Mouse (Mus musculus) skeletal muscle tissue, postnatal 0 days (tissue): ENCODE measurements around the gene Zbtb21. TPM values are rescaled to one million over a fixed set of nuclear protein-coding genes. Genes with fewer than 3 reads are reported as not detected.

Experiments
- polyA plus RNA-seq: library from polyadenylated mRNA; unstranded; fragments of >200 nt; fragmentation: Nextera tagmentation; extraction: Ambion mirVana; gene quantifications from 2 replicates; pipeline ENCODE4 v1.2.1, GENCODE M21; 2015

Zbtb21 gene
- 4.6 and 5.4 TPM in 2 replicates for polyA plus RNA-seq

DNA sequence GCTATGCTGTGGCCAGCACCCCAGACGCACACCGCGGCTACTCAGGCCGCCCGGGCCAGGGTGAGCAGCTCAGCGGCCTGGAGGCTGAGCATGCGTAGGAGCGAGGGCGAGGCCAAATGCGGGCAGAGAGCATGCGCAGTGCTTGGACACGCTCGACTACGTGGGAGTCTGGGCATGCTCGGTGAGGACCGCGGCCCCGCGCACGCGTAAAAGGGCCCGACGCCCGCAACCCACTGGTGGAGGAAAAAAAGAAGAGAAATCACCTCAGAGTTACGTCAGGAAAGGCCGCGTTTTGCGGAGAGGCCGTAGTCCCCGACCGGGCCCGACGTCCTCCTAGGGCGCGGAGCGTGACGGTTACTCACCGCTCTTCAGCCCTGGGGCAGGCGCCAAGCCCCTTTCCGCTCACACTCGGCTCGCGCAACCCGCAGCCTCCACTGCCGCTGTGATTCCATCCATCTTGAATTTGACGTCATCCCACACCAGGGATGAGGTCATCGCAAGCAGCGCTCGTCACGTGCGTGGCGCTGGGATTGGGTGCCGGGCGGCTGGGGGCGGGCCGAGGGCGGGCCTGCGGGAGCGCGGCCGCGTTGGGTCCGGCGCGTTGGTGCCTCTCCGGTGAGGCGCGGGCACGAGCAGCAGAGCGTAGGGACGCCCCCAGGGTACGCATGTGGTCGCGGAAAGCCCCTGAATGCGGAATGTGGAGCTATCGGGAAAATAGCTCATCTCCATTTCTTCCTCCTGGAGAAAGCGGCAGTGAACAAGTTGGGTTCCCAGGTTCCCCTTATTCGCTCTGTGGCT, at the start of gene Zbtb21, which contains the start of gene C2cd2:
Zbtb21 (minus strand) TSS at position 472 of the 798 bp plus-strand sequence.
C2cd2 (minus strand) TSS at position 448 of the 798 bp plus-strand sequence.

DNA sequence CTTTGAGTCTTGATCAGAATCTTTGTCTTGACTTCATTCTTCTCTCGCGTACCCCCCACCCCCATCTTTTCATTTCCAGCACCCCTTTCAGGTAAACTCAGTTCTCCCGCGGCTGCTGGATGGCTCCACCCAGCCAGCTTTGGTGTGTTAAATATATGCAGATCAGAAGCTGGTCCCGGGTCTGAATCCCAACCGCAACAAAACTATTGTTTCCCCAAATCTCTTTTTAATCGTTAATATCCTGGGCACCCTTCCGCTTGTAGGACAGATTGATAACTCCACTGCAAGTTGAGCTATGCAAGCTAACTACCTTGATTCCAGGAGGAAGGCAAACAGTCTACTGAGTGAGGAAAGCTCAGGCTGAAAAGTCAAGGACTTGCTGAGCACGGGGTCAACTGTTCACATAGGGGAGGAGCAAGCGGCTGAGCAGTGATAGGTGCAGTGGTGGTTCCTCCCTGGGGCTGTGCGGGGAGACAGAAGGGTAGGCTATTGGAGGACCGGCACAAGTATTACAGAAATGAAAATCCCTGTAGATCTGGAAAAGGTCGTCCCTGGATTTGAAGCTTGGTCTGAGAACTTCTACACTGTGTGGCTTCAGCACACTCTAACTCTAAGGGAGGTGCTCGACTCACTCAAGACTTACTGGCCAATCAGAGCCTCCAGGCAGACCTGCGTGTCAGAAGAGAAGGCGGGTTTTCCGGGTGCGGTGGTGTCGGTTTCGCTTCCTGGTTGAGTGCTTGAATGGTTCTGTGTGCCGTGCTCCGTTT, 34.4 kb upstream of the Zbtb21 start, which contains the start of gene B230307C23Rik:
B230307C23Rik (plus strand) TSS at position 700 of the 767 bp plus-strand sequence.

Other genes with a start within 250 kb of the Zbtb21 start
- gene Ripk4, start 198.8 kb downstream of the Zbtb21 start, polyA plus RNA-seq: 0.22 TPM in 1 of 2 replicates, not detected in the other
- gene Prdm15, start 110.8 kb downstream of the Zbtb21 start, polyA plus RNA-seq: 2.2 and 3.0 TPM in 2 replicates
- 24.5 and 25.3 TPM in 2 replicates for gene C2cd2, start within 50 bp of the Zbtb21 start, polyA plus RNA-seq
- gene B230307C23Rik, start 34.7 kb upstream of the Zbtb21 start, polyA plus RNA-seq: 14.6 TPM in 2 replicates
- 2.8 and 3.8 TPM in 2 replicates for gene A630089N07Rik, start 119.8 kb upstream of the Zbtb21 start, polyA plus RNA-seq